Mouse (Mus musculus) E14TG2a.4 (cell line): ENCODE results near the gene Nr1h2.

Experiments used
- H3K27me3 ChIP-seq: 2 replicates; pipeline ENCODE4 v1.6.1; 2014; ENCODE audit warnings: low read length, control low read depth; ENCODE audit not compliant: insufficient read depth
- H3K36me3 ChIP-seq: 2 replicates; pipeline ENCODE4 v1.6.1; 2014; ENCODE audit warnings: low read length, control low read depth; ENCODE audit not compliant: insufficient read depth
- H3K4me1 ChIP-seq: replicated peaks from 2 replicates; pipeline ENCODE4 v1.6.1; 2014; ENCODE audit warnings: low read depth, low read length, control low read depth
- H3K4me3 ChIP-seq: replicated peaks from 2 replicates; pipeline ENCODE4 v1.5.1; 2014; ENCODE audit warnings: mild to moderate bottlenecking, low read length
- H3K9me3 ChIP-seq: 2 replicates; pipeline ENCODE4 v1.6.1; 2014; ENCODE audit warnings: low read length, control low read depth
- CTCF ChIP-seq: conservative IDR thresholded peaks from 2 replicates; pipeline ENCODE4 v1.5.1; 2014; ENCODE audit warnings: low read length
- NANOG ChIP-seq: IDR thresholded peaks from 2 replicates; pipeline ENCODE4 v1.6.1; 2014; ENCODE audit warnings: borderline replicate concordance, low read length, mixed read lengths
- POU5F1 ChIP-seq: IDR thresholded peaks from 2 replicates; pipeline ENCODE4 v1.6.1; 2014; ENCODE audit warnings: low read length, borderline replicate concordance

Nr1h2 gene

DNA sequence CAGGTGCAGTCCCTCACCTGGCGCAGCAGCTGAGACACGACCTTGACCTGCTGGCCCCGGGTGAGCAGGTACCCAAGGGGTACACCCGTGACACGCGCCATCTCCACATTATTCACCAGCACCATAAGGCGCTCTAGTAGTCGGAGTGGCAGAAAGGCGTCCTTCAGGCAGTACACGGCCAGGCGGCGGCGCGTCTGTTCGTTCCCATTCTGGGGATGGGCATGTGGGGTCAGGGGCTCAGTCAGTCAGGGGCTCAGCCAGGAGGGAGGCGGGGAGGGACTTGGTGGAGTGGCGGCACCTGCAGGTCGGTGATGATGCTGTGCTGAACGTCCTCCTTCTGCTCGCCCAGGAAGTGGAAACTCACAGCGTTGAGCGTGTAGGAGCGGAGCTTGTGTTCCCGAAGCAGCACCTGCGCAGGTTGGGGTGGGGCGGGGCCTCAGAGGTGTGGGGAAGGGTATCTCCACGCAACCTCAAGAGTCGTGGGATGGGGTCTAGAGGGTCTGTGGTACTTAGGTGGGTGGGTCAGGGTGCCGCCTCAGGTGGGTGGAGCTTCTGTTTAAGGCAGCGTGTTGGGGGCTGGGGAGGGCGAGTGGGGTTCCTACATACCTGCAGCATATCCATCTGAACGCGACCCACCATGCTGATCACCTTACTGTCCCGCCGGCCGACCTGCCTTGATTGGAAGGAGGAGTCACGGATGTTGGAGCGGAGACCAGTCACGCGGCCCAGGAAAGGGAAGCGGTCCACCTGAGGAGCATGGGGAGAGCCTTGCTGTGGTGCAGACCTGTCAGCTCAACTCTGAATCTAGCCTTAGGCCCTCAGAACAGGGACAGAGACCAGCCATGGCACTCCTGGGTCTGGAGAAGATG lies 14.8 kb downstream of the Nr1h2 start:
- H3K9me3 ChIP-seq: no peaks in the 10 kb centered on the region
- H3K4me3 ChIP-seq: peak overlapping the region; percentile 60
- no peak for TF ChIP-seq CTCF
- no peak for TF ChIP-seq NANOG
- TF ChIP-seq POU5F1: no peak
- peaks cover 100% of the 10 kb centered on the region for H3K36me3 ChIP-seq
- peaks cover 100% of the 10 kb centered on the region for H3K4me1 ChIP-seq
- H3K27me3 ChIP-seq: no peaks in the 10 kb centered on the region

DNA sequence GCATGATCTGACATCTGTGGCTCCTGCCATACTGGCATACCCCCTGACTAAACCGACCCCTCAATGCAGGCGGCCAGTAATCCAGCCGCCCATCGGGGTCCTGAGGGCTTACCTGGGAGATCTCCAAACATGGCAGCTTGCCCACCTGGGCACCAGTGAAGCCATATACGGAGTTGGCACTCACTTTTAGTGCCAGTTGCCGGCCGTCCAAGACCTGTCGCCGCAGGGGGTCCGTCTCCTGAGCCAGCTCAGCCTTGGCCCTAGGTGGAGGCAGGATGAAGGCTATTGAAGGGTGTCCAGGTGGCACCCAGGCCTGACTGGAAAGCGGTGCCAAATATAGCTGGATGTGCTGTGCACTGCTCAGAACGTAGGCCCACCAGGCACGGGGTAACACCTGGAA lies 16.3 kb downstream of the Nr1h2 start:
- TF ChIP-seq CTCF (no peak), POU5F1 (no peak), NANOG (no peak)
- H3K4me1 ChIP-seq: peaks cover 100% of the 10 kb centered on the region
- H3K27me3 ChIP-seq: no peaks in the 10 kb centered on the region
- peaks cover 100% of the 10 kb centered on the region for H3K36me3 ChIP-seq
- H3K9me3 ChIP-seq: no peaks in the 10 kb centered on the region
- H3K4me3 ChIP-seq: no peak overlapping the region

DNA sequence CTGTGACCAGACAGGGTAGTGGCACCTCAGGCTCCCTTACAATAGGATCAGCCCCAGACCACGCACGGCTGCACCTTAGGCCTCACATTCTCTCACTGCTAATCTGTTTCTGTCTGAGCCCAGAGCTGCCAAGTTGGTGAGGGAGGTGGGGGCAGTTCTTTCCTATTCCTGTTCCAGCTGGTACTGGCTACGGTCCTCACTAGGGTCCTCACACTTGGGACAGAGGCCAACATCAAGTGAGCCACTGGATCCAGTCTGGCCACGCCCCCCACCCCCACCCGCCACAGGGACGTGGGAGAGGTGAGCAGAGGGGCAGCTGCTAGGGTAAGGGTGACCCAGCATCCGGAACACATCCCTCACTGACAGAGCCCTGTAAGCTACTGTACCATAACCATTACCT lies 16.7 kb downstream of the Nr1h2 start:
- Histone ChIP-seq H3K36me3 (peaks cover 100% of the 10 kb centered on the region), H3K9me3 (no peaks in the 10 kb centered on the region), H3K27me3 (no peaks in the 10 kb centered on the region), H3K4me1 (peaks cover 100% of the 10 kb centered on the region), H3K4me3 (no peak overlapping the region)
- TF ChIP-seq NANOG (no peak), POU5F1 (no peak), CTCF (no peak)

DNA sequence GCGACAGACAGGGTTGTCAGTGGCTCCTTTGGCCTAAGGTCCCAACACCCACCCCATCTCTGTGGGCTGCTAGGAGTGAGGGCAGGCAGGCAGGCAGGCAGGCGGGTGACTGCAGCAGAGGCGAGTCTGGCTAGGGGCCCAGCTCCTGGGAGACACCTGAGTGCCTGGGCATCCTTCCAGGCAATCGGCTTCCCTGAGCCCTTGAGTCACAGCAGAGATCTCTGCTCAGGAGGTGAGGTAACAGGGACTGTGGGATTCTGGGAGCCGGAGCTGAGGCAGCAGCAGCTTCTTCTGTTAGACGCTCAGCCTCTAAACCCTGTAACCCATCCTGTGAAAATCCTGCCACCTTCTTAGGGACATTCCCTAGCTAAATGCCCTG lies 17.2 kb downstream of the Nr1h2 start:
- no peaks in the 10 kb centered on the region for H3K27me3 ChIP-seq
- peaks cover 99% of the 10 kb centered on the region for H3K36me3 ChIP-seq
- peak overlapping the region; percentile 41; the same call in 1 of the 2 replicates for H3K4me3 ChIP-seq
- H3K4me1 ChIP-seq: peaks cover 100% of the 10 kb centered on the region
- TF ChIP-seq CTCF: no peak
- no peaks in the 10 kb centered on the region for H3K9me3 ChIP-seq

DNA sequence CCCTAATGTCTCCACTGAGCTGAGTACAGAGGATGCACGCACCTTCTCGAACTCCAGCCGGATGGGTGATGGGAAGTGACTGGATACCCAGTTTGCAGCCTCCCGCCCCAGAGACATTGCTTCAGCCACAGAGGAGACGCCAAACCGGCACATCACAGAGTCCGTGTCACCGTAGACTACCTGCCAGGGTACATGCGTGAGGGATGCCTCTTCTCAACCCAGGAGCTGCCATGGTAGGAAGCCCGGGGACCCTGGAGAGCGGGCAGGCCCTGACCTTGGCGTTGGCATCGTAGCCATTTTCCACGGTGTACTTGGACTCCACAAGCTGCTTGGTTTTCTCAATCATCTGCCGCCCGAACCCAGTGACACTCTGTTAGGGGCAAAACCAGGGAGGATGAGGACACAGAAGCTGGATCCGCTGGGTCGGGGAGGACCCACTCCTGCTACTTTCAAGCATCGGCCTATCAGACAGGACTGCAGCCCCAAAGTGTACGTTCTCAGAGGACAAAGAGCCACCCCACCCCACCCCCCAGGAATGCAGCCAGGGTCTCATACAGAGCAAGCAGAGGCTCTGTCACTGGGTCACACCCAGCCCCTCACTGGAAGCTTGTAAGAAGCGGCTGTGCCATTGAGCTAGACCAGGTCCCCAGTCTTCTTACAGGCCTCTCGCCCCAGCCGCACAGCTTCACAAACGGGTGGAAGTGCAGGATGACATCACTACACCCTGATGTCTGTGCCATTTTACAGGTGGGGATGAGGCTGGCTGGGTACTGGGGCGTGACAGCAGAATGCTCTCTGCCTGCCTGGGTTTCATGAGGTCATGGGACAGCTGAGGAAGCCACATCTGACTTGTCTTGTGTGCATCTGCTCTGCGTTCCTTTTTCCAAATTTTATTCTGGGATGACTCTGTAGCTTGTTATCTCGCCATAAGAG lies 17.8 kb downstream of the Nr1h2 start:
- no peak for TF ChIP-seq NANOG
- TF ChIP-seq POU5F1: no peak
- no peak for TF ChIP-seq CTCF
- Histone ChIP-seq H3K9me3 (no peaks in the 10 kb centered on the region), H3K4me1 (peaks cover 100% of the 10 kb centered on the region), H3K36me3 (peaks cover 92% of the 10 kb centered on the region), H3K27me3 (no peaks in the 10 kb centered on the region), H3K4me3 (peak overlapping the region; percentile 41; the same call in 1 of the 2 replicates)

DNA sequence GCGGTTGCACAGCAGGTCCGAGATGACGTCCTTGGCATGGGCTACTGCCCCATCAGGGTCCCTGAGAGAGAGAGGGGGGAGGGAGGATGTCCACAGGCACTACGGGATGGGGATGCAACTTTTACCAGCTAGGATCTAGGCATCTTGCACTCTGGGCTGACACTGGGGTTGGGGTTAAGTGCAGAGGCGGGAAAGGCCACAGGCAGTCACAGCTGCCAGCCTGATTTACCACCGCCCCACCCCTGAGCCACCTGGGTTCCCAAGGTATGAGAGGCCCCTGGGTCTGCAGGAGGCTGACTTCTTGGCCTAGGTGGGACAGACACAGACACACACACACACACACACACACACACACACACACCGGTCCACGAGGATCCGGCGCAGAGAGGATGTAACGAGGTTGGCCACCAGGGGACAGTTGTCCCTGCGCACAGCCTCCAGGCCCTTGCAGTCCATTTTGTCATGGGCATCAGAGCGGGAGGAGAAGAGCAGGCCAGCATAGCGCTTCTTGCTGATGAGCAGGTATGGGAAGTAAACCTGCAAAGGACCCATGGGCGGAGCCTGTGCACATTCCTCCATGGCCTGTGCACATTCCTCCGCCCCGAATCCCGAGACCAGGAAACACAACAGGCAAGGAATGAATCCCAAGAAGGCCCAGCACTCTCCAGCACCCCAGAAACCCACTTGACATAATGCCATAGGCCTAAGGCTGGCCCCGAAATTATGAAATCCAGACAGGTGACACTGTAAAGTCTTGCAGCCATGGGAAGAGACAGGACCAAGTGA lies 18.9 kb downstream of the Nr1h2 start:
- Histone ChIP-seq H3K36me3 (peaks cover 82% of the 10 kb centered on the region), H3K4me3 (peak overlapping the region; percentile 59), H3K27me3 (0 out of 2 replicates have a peak, but pooled peaks cover 3% of the 10 kb centered on the region), H3K9me3 (no peaks in the 10 kb centered on the region), H3K4me1 (peaks cover 100% of the 10 kb centered on the region)
- TF ChIP-seq POU5F1 (no peak), CTCF (no peak), NANOG (no peak)

DNA sequence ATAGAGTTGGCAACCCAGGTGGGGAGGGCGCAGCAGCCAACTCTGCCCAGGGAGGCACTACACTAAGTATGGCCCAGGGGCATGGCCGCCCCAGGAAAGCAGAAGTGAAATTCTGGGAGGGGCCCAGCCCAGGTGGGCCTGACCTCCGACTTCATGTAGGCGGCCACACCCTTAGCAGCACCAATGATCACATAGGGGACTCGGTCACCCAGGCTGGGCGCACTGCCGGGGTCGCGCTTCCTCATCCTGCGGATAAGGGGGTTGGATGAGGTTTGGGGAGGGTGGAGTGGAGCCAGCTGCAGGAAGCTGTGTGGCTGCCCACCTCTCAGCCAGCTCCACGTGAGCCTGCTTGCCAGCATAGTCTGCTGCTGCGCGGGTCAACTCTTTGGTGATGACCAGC lies 19.5 kb downstream of the Nr1h2 start:
- H3K4me1 ChIP-seq: peaks cover 100% of the 10 kb centered on the region
- peaks cover 3% of the 10 kb centered on the region; the same call in 1 of the 2 replicates for H3K27me3 ChIP-seq
- peak overlapping the region; percentile 59 for H3K4me3 ChIP-seq
- no peak for TF ChIP-seq NANOG
- TF ChIP-seq CTCF: no peak
- H3K9me3 ChIP-seq: no peaks in the 10 kb centered on the region
- peaks cover 76% of the 10 kb centered on the region for H3K36me3 ChIP-seq

DNA sequence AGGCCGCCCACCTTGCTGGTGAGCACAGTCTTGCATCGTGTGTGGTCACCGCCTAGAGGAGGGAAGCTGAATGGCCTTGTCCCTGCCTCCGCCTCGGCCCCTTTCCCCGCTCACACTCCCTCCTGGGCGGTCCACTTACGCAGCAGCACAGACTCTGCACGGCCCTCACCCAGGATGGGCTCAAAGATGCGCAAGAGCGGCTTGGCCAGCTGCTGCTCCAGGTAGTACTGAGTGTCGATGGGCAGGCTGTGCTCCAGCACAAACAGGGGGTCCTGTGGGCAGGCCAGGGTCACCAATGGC lies 20.1 kb downstream of the Nr1h2 start:
- Histone ChIP-seq H3K4me3 (peak overlapping the region; percentile 59), H3K36me3 (peaks cover 70% of the 10 kb centered on the region), H3K27me3 (peaks cover 5% of the 10 kb centered on the region; the same call in 1 of the 2 replicates), H3K9me3 (no peaks in the 10 kb centered on the region), H3K4me1 (peaks cover 100% of the 10 kb centered on the region)
- no peak for TF ChIP-seq POU5F1
- no peak for TF ChIP-seq CTCF
- TF ChIP-seq NANOG: no peak
